Mouse (Mus musculus) 3134 (cell line): ENCODE data around the gene Gm13696.
"Not testable (repeated sequence)": the region's sequence is repeated elsewhere in the genome, so short reads cannot be mapped to it uniquely, and the experiment has no call there.

Experiments used
- DNase-seq: peaks from one replicate; pipeline ENCODE4 v3.0.0-alpha.2; 2011; ENCODE audit warnings: low spot score; ENCODE audit not compliant: insufficient read length; ENCODE audit errors: extremely low read depth

Gene Gm13696

GRCm38 (mm10) chr2:83972823-83973222, at the start of gene Gm13696:
Gene Gm13696 (plus strand): TSS chr2:83973123.
- DNase-seq = not testable (repeated sequence)

DNA sequence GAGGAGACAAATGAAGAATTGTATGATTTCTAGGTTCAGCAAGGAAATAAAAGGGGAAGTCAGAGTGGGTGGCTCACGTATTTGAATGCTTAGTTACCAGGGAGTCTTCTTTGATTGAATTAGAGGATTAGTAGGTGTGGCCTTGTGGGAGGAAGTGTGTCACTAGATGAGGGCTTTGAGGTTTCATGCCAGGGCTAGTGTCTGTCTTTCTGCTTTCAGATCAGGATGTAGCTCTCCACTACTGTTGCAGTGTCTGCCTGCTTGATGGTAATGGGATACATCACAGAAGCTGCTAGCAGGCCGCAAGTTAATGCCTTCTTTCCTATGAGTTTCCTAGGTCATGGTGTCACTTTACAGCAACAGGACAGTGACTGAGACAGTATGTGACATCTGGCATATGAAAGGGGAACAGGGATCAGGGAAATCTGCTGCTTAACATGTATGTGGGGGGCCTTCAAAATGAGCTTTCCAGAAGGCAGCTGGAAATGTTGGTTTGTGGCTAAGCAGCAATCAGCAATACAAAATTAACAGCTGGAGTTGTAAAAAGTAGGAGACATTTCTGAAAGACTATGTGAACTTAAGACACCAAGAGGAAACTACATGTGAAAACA, 43.3 kb upstream of the Gm13696 start:
- DNase-seq = no peak

DNA sequence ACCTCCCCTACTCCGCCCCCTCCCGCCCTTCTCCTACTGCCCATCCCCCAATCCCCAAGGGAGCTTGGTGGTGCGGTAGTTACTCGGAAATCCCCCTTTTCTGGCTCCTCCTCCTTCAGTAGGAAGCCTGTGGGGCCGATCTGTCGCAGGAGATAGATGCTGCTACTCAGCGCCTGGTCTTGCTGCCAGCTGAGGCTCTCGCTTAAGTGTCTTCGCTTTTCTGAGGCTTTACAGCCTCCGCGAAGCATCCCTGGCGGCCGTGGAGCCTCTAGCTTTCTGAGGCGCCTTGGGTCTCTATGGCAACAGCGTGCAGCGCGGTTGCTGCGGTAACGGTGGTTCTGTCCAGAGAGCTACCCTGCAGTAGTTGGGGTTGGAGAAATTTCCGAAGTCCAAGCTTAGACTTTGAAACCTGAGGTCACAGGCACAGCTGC, 32.0 kb upstream of the Gm13696 start, which contains the start of gene Zswim2:
Gene Zswim2 (minus strand): TSS at position 298 of the 431 bp plus-strand sequence.
- no peak for DNase-seq

DNA sequence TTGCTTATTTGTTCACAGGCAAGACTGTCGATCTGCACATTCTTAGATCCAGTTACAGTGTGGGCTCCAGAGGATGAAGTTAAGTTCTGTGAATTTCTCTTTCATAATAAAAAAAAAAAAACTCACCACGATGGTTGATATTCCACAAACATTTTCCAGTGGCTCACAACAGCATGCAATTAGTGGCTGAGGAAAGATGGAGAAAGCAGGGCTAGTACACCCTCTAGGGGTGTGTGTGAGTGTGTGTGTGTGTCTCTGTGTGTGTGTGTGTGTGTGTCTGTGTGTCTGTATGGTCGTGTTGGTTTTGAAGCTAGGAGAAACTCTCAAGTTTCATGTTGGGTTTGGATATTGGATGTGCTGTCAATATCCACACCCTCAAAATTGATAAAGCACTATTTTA, 31.5 kb upstream of the Gm13696 start:
- no peak for DNase-seq

DNA sequence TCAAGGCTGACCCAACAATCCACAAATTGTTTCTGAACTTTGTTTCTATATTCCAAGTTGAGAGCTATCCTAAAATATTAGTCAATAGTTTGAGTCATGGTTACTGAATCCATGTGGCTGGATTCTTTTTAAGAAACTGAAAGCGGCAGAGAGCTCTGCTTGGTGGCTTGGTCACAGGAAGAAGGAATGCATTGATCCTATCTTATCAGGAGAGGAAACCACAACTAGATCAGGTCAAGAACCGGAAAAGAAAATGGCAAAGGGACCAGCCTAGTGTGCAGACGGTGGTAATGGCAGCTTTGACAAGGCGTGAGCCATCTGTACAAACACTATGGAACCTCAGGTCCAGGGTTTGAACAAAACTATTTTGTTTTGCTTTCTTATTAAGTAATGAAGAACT, 31.1 kb upstream of the Gm13696 start:
- no peak for DNase-seq

GRCm38 (mm10) chr2:83955393-83955792, 17.5 kb upstream of the Gm13696 start, which contains the start of gene Gm13698:
Gene Gm13698 (plus strand): TSS chr2:83955693.
- not testable (repeated sequence) for DNase-seq

DNA sequence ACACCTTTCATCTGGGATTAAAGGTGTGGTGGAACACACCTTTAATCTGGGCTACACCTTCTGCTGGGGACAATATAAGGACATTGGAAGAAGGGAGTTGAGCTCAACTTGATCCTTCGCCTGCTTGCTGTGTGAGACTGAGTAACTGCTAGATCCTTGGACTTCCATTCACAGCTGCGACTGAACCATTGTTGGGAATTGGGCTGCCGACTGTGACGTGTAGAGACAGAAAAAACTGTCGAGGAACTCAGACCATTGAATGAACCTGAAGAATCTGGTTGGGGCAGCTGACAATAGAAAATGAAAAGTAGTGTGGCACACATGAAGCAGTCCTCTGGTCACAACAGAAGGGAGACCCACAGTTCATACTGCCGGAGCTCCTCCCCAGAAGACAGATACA, 11.7 kb upstream of the Gm13696 start, which contains the start of gene Gm13693:
Gene Gm13693 (plus strand): TSS at position 301 of the 400 bp plus-strand sequence.
- DNase-seq = not testable (repeated sequence)

GRCm38 (mm10) chr2:83967013-83967412, 5.9 kb upstream of the Gm13696 start, which contains the start of gene Gm13695:
Gene Gm13695 (plus strand): TSS chr2:83967313.
- not testable (repeated sequence) for DNase-seq

DNA sequence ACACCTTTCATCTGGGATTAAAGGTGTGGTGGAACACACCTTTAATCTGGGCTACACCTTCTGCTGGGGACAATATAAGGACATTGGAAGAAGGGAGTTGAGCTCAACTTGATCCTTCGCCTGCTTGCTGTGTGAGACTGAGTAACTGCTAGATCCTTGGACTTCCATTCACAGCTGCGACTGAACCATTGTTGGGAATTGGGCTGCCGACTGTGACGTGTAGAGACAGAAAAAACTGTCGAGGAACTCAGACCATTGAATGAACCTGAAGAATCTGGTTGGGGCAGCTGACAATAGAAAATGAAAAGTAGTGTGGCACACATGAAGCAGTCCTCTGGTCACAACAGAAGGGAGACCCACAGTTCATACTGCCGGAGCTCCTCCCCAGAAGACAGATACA, 5.7 kb downstream of the Gm13696 start, which contains the start of gene Gm13694:
Gene Gm13694 (plus strand): TSS at position 301 of the 400 bp plus-strand sequence.
- not testable (repeated sequence) for DNase-seq

GRCm38 (mm10) chr2:83984443-83984842, 11.5 kb downstream of the Gm13696 start, which contains the start of gene Gm13697:
Gene Gm13697 (plus strand): TSS chr2:83984743.
- not testable (repeated sequence) for DNase-seq

DNA sequence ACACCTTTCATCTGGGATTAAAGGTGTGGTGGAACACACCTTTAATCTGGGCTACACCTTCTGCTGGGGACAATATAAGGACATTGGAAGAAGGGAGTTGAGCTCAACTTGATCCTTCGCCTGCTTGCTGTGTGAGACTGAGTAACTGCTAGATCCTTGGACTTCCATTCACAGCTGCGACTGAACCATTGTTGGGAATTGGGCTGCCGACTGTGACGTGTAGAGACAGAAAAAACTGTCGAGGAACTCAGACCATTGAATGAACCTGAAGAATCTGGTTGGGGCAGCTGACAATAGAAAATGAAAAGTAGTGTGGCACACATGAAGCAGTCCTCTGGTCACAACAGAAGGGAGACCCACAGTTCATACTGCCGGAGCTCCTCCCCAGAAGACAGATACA, 17.3 kb downstream of the Gm13696 start, which contains the start of gene Gm13691:
Gene Gm13691 (plus strand): TSS at position 301 of the 400 bp plus-strand sequence.
- not testable (repeated sequence) for DNase-seq

DNA sequence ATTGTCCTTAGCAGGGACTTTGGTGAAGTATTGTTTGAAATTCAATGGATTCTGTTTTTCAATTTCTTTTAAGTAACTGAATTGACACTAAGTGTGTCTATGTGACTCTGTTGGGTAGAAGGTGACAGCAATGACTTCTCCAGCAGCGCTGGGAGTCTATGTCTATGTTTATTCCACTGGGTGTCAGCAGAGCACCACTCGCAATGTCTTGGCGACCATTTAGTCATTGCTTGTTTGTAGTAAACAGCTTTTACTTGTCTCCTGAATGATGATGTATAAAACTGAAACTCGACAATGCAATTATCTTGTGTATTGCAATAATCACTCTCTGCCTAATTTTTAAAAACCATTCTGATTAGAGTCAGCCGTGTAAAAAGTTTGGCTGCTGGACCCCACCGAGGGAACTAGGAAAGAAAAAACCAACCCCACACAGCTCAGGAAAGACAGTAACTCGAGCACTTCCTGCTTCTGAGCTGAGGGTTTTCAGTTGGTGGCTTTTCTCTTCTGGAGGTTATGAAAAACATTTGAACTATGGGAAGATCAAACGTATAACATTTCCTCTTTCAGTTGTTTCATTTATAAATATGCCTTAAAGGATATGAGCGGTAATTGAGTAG, 20.8 kb downstream of the Gm13696 start:
- DNase-seq = not testable (repeated sequence)

- not testable (repeated sequence) for DNase-seq
Observed at GRCm38 (mm10) chr2:83994526-83994925, 21.6 kb downstream of the Gm13696 start.

GRCm38 (mm10) chr2:84008913-84009312, 36.0 kb downstream of the Gm13696 start:
- no peak for DNase-seq

GRCm38 (mm10) chr2:84009818-84010217, 36.9 kb downstream of the Gm13696 start:
- no peak for DNase-seq

- no peak for DNase-seq
Observed at GRCm38 (mm10) chr2:84014572-84014971, 41.6 kb downstream of the Gm13696 start.

GRCm38 (mm10) chr2:84016291-84016690, 43.4 kb downstream of the Gm13696 start:
- DNase-seq = not testable (repeated sequence)

DNA sequence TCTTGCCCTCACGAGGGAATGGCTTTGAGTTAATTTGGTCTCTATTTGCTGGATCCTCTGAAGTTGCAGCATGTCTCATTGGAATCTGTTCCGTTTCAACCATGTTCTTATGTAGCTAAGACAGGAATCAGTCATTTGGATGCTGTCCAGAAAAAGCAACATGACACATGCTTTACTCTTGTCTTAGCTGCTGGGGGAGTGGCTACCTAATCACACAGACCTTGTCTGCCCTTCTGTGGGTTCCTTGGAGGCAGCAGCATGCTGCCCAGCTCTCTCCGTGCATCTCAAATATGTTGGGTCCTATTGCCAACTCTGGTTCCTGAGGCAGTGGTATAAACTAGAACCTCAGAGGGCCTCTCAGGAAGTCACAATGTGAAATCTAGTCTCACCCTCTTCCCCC, 45.4 kb downstream of the Gm13696 start:
- peak; percentile 9 for DNase-seq

GRCm38 (mm10) chr2:84019519-84020305, 46.8 kb downstream of the Gm13696 start:
- DNase-seq = no peak

DNA sequence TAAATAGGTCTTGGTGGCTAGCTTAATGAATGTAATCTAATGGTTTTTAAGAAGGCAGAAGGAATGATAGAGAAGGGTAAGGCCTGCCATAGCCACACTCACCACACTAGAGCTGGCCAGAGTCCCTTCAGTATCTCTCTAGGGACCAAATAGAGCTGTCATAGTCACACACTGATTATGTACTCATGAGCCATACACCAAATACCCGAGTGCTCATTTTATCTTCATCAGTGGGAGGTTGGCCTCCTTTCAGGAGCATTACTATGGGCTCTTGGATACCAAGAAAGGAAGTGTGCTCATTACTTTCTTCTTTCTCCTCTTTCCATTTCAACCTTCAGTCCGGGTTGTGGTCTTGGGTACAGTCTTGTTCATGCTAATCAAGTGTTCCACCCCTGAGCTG, 49.0 kb downstream of the Gm13696 start:
- DNase-seq = no peak

- DNase-seq = no peak
Observed at GRCm38 (mm10) chr2:84022905-84023304, 50.0 kb downstream of the Gm13696 start.
